Mouse (Mus musculus): ENCODE data around the gene Umod.

The Umod gene

DNA sequence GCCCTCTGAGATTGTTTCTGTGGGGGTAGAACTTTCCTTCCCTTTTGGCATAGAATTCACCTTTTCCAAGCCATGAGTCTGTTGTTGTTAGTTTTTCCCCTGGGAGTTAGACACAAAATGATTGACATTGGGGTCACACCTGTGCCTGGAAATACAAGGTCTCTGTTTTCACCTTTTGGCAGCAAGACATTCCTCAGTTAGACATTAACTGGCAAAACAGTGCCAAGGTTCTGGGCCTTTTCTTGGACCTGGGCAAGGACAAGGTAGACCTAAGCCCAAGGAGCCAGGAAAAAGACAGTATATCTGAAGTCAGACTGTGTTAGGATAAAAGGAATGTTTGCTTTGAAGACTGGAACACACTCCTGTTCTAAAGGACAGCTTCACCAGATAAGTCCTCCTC lies at the start of gene Umod:
Gene Umod, minus strand, starts transcription at position 27 of the 400 bp plus-strand sequence.
- no peak for DNase-seq (ENCODE audit: low spot score)

DNA sequence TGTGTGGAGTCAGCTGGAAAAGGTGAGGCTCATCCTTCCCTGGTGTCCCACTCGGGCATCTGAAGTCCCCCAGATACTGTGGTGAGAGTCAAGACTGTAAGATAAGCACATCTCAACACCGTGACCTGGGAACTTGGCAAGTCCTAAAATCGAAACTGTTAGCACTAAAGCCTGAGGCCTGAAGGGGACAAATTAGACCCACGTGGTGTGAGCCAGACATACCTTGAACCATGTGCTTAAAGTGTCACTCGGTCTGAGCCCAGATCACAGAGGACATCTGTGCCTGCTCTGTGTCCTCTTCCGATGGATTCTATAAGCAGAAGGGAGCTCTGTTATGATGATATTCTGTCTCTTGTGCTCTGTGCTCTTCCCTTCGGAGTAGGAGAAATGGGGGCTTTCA lies 49.5 kb upstream of the Umod start:
- DNase-seq (ENCODE audit: low spot score) = no peak

DNA sequence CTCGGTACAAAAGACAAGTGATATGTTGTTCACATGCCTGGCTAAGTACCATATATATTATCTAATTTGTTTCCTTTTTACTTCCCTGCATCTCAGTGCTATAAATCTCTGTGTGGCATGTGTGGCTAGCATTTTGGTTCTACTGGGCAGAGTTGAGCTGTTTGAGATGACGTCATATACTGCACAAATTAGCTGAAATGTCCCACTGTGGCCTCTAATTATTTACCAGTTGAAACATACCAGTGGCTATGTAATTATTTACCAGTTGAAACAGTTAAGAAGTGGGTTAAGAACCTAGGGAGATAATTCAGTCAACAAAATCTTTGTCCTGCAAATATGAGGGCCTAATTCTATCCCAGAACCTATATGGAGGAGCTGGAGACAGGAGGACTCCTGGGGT lies 48.5 kb upstream of the Umod start:
- no peak for DNase-seq (ENCODE audit: low spot score)

DNA sequence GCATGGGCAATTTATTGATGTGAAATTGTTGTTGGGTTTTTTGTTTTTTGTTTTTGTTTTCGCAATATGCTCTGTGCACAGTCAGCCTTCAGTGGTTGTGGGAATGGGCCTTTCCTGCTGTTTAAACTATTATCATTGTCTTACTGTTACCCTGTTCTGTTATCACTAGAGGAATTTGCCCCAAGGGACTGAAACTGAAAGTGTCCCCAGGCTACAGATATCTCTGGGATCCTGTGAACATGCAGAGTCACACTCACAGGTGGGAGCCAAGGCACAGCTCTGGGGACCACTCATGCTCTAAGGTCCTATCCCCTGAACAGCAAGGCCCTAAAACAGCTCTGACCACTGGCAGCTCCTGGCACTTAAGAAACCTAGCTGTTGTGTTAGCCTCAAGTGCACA lies 48.1 kb upstream of the Umod start:
- DNase-seq (ENCODE audit: low spot score) = no peak

DNA sequence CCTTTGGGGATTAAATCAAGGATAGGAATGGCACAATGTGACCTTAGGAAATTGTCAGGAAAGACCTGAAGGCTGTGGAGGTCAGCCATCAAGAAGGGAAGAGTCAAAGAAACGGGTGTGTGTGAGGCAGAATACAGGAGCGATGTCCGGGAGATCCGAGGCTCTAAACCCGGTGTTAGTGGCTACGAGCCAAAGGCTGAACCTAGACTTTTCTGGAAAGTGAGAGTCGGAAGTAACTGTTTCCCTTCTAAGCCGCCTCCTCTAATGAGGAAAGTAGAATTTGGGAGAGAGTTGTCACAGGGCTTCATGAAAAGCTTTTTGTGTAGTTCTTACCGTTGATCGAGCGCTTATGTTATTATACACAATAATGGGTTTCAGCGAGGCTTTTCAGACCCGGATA lies 47.4 kb upstream of the Umod start:
- DNase-seq (ENCODE audit: low spot score) = no peak

DNA sequence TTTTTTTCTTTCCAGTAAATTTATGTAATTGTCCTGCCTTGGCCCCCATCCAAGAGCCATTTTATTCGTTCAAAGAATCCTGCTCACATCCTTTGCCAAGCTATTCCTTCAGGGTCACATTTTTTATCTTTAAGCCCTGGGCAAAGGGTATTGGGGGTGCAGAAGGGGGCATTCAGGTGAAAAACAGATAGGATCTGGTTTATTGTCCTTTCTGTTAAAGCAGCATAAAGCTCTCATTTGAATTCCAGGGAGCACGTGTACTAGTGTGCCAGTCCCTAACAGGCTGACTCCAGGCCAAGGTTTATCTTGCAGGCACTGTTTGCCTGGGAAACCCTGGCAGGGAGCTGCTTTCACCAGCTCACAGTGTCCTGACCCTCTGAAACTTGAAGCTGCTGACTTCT lies 46.8 kb upstream of the Umod start:
- peak; percentile 26 for DNase-seq (ENCODE audit: low spot score)

DNA sequence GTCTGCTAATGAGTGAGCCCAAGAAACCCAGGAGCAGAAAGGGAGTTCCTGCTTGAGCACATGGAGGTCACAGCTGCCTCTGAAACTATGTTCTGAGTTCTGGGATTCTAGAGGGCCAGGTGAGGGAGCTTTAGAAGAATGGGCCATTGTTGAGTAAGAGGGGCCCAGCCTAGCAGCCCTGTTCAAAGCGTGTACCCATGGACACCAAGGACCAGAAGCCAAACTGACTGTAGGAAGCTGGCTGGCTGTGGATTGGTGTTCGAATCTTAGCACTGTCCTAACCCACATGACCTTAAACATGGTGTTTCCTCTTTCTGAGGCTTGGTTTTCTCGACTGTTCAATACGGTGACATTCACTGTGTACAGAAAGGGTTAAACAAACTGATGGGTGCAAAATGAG lies 44.3 kb upstream of the Umod start, which contains the start of gene Pdilt:
Gene Pdilt, minus strand, starts transcription at position 101 of the 400 bp plus-strand sequence.
- DNase-seq (ENCODE audit: low spot score) = no peak

DNA sequence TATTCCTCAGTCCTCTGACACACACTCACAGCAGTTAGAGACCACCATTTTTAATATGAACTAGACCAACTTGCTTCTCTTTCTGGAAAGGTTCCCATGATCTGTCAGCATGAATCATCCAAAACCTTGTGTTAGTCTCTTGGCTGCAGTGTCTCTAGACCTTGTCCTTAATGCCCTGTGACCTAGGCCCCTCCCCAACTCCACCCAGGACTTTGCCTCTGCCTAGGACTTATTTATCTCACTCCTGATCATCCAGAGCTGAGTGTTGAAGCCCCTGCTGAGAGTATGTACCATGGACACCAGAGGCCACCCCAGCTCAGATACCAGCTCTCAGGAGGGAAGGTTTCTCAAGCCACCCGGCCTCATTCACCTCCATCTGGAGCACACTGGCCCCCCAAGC lies 43.3 kb upstream of the Umod start:
- DNase-seq (ENCODE audit: low spot score) = no peak

DNA sequence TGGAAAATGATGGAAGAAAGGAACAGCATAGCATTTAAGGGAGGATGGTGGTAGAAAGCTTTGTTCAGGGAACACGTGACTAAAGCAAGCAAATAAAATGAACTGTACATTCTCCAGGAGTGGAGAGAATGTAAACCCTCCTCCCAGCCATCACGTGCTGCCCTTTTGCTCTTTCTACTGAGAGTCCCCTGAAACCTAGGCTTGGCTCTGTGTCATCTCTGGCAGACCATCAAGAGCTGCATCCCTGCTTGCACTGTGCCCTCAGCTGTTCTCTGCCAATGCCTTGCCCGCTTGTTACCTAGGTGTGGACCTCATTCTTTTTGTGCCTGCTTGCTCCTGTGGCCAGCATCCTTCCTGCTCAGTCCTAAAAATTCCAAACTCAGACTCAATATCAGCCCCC lies 42.7 kb upstream of the Umod start:
- DNase-seq (ENCODE audit: low spot score) = no peak

DNA sequence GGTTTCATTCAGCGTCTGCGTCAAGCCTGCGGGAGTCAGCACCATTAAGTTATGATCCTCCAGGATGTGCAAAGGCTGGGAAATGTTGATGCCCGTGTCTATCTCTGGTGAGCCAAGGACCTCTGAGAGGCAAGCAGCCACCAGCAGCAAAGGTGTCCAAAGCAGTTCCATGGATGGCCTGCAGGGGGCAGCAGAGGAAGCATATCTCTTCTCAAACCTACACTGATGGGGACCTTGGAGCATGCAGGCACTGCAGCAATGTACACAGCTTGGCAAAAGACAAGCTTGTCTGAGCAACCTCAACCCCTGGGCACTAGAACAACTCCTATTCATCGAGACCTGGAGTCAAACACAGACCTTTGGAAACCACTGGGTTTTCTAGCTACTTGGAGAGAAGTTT lies 40.6 kb upstream of the Umod start:
- no peak for DNase-seq (ENCODE audit: low spot score)

DNA sequence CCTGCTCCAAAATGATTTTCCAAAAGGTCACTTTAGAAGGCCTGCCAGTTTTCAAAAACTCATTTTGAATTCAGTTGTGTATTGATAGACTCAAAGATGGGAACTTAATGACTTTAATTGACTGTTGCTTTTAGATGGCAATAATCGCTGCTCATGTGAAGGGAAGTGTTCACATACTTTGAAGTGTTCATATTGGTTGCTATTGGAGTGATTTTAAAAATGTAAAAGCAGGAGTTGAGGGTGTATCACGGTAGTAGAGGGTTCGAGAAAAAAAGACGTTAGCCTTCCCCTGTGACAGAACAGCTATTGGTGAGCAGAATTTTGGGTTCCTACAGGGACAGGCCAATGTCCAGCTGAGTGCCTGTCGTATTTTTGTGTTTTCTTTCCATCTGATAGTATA lies 40.1 kb upstream of the Umod start, which contains the start of gene Acsm5:
Gene Acsm5, plus strand, starts transcription at position 301 of the 400 bp plus-strand sequence.
- DNase-seq (ENCODE audit: low spot score) = no peak

DNA sequence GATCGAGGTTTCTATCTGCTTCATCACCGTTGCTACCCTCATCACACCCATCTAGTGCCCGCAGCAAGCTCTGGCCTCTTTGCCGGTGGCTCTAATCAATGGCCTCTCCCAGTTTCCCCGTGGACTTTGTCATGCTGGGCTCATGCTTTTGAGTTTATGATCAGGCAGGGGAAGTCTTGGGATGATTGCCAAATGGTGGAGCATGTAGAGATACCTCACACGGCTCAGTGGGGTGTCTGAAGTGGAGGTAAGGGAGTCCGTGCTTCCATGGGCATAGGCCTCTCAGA lies 37.1 kb upstream of the Umod start:
- no peak for DNase-seq (ENCODE audit: low spot score)

DNA sequence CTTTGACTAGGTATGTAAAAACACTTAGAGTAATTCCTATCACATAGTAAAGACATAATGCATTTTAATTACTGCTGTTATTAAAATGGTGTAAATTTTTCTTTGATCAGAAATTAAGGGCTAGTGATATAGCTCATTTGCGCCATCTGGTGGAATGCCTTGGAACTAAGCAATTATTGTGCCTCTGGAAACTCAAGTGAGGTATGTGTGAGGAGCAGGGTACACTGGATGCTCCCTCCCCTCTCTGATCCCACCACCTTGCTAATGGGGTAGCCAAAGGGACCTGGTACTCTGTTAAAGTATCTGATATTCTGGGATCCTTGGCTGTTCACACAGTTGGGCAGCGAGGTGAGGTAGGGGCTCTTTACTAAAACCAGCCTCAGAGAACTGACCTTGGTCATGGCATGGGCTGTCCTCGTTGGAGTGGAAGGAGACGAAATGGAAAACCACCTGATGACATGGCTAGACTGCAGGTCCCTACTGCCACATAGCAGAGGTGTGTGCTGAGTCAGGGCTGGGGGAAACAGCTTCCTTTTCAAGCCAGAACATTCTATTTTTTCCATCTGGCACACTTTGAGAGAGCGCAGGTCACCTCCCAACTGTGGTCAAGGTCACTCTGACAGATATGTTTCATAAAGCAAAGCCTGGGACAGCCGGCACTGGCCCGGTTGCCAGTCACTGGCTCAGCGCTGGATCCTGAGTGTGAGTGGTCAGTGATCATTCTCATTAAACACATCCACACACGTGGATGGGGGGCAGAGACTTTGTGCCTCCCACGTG lies 36.6 kb upstream of the Umod start:
- DNase-seq (ENCODE audit: low spot score) = no peak

DNA sequence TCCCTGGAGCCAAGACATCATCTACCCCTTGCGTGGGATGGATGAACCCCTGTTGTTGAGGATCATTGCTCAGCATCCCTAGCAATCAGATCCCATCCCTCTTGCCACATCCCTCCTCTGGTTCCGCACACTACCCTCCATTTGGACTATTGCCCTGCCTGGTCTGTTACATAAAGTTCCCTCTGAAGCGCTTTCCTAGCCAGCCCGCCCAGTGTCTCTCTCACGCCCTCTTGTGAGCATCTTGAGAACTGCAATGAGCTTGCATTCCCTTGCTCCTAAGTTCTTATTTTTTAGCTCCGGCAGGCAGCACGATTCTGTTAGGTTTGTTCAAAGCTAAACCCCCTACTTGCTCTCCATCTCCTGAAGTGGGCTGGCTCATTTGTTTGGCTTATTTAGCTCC lies 34.0 kb upstream of the Umod start:
- no peak for DNase-seq (ENCODE audit: low spot score)

DNA sequence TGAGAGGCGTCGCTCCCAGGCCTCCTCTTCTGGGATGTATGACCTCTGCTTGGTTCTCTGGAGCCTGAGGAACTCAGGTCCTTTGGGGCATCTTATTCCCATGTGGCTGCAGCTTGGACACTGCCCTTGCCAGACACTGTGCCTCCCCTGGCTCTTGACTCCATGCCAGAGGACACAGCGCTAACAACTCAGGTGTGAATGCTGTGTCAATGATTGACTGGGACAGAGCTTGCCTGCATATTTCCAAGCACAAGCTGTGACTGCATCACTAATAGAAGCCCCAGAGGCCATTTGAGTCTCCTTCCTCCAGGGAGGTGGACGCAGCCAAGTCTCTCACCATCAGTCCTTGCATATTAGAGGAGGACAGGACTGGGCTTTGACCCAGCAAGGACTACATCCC lies 32.1 kb upstream of the Umod start:
- no peak for DNase-seq (ENCODE audit: low spot score)

DNA sequence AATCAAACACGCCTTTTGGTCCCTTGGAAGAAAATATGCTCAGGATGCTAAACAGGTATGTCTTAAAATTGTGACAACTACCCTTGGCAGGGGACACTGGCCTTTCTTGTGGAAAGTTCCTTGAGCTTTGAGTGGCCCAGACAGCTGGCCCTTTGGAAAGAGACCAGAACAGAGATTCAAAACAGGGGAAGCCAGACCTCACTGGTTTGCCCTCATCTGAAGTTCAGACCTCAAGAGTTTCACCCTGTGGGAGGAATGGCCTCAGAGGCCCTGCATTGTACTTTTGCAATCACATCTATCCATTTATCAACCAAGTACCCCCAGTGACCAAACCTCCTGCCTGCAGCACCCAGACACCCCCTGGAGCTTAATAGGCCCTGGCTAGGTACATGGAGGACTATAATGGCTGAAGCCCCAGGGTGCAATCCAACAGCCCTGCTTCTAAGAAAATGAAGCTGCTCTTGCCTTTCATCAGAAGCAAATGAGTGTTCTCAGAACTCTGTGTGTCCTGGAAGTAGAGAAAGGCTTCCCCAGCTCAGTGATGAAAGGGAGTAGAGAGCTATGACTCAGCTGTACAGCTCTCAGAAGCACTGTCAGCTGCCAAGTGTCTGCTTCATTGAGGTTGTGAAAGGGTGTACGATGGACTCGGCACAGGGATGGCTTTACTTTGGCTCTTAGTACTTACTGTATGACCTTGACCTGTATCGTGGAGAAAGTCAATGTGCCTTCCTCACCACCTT lies 11.1 kb upstream of the Umod start:
- DNase-seq (ENCODE audit: low spot score) = no peak

DNA sequence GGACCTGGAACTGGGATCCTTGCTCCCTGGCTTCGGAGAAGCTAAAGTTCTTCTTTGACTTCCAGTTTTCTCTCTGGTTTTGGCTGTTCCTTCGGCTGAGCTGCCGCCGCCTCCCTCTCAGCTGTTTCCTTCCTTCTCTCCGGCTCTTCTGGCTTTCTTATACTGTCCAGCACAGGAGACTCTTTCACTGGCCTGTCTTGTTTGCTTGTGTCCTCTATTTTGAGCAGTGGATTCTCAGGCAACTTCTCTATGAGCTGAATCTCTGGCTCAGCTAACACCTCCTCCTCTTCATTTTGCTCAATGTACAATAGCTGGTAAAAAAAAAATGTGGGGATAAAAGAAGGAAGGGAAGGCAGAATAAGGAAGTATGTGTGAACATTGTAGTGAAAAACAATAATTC lies 7.6 kb upstream of the Umod start:
- DNase-seq (ENCODE audit: low spot score) = no peak

DNA sequence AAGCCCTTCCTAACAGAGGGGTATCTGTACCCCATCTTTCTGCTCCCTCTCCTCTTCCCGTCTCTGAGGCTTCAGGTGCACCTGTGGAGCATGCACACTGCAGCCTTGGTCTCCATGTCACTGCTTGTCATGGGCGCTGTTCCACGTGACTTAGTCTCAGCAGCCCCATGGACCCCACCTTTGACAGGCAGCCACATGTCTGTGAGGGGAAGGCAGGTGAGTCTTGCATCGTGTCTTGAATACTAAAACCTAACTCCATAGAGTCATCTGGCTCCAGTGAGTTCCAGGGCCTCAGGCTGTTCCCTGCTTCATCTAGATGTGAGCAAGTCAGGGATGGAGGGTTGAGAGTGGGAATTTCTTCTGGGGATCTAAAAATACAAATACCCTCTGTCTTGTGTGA lies 5.1 kb upstream of the Umod start:
- DNase-seq (ENCODE audit: low spot score) = no peak

DNA sequence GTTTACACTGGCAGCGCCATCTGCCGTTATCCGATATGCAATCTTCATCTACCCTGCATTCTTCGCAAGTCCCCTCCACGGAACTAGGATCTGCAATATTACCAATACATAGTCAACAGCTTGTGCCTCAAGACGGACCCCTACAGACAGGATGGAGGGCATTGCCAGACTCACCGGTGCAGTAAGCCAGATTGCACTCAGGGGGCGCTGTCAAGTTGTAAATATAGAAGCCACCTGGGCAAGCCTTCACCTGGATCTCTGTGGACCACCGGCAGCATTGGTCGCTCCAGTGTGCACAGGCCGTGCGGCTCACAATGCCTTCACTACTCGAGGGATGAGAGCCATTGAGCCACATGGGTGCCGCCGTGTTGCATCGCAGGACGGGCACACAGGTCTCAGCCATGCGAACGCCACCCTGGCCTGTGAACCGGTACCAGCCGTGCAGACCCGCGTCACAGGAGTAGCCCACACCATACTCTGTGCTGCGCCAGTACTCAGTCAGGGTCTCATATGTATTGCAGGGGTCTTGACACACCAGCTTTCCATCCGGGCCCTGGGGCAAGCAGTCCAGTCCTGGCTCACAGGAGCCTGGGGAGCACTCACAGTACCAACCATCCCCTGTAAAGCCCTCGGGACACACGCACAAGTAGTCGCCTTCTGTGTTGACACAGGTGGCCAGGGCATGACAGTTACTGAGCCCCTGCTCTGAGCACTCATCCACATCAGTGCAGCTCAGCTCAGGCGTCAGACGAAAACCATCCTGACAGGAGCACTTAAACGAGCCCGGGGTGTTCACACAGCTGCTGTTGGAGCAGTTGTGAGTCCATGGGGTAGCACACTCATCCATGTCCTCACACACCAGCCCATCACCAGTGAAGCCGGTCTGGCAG lies 2.3 kb downstream of the Umod start:
- DNase-seq (ENCODE audit: low spot score) = no peak

DNA sequence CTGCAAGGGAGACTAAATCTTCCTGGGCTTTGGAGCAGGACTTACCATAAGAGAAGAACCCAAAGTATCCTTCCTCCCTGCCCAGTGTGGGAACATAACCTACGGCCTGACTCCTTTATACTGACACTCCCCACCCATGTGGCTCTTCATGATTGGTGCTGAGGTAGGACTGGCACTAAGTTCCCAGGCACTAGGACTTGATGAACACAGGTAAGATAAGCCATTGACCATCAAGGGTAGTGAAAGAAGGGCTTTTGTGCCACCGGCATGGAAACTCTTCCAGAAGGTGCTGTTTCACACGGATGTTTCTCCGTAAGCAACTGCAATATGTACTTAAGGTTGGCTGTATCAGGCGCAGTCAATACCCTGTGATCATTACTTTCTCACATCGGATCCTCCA lies 19.9 kb downstream of the Umod start, which contains the start of gene Gp2:
Gene Gp2, minus strand, starts transcription at position 101 of the 400 bp plus-strand sequence.
- DNase-seq (ENCODE audit: low spot score) = no peak

DNA sequence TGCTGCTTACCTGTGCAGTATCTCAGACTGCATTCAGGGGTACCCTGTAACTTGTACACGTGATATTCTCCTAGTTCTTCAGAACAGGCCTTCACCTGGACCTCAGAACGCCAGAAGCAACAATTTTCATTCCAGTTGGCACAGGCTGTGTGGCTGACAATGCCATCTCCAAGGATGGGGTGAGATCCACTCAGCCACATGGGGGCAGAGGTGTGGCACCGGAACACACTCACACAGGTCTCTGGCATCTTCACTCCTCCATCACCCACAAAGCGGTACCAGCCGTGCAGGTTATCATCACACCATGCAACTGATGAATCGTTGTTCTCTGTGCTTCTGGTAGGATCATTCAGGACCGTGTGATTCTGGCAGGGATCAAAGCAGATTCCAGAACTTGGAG lies 24.9 kb downstream of the Umod start:
- no peak for DNase-seq (ENCODE audit: low spot score)

DNA sequence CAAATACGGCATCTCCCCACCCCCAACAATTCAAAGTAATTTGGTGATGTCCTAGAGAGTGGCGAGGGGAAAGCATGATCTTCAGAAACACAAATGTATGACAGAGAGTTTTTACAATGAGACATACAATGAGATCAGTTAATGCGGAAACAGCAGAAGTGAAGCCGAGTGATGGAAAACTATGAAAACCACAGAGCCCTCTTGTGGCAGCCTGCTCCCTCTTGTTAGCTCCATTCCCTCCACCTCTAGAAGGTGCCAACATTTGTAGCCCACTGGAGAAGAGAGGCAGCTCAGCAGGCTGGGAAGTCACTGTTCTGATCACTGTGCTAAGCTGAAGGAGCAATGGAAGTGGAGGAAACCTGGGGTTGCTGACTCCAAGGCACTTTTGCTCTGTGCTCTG lies 35.2 kb downstream of the Umod start:
- no peak for DNase-seq (ENCODE audit: low spot score)

DNA sequence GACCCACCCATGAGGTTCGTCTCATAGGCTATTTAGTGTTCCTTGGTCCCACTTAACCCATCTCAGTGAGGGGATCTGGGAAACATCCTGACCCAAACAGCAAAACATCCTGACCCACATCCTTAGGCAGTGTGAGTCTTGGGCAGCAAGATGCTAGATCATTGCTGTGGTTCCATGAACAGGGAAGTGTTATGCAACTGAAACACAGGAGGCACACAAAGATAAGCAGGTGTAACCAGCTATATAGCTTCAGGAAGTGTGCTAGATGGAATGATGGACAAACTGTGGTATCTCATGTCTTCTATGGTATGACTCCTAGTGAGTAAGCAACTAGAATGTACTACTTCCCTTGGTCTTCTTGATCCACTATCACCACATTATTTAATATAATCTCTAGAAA lies 37.1 kb downstream of the Umod start:
- DNase-seq (ENCODE audit: low spot score) = no peak

Data from ovary, adult 18-20 months (tissue).